Mouse (Mus musculus) erythroblast, embryonic 14.5 days (primary cell): ENCODE measurements around the gene Krtap19-3.

Experiments used
- GATA1 ChIP-seq: IDR thresholded peaks from 2 replicates; pipeline ENCODE4 v1.6.1; 2012; ENCODE audit warnings: low read length, inconsistent platforms, mixed read lengths
- TAL1 ChIP-seq: IDR thresholded peaks from 3 replicates; pipeline ENCODE4 v1.6.1; 2012; ENCODE audit warnings: low read length, inconsistent platforms, mixed read lengths

GRCm38 (mm10) chr16:88848558-88848957, 29.3 kb downstream of the Krtap19-3 start:
- no peak for TF ChIP-seq GATA1
- no peak for TF ChIP-seq TAL1
